Mouse (Mus musculus): ENCODE results near the gene Hspb9. TPM values are rescaled to one million over a fixed set of nuclear protein-coding genes. Genes with fewer than 3 reads are reported as not detected.

Gene Hspb9
- polyA plus RNA-seq, 1 experiment from 2014 or later = not detected

GRCm38 (mm10) chr11:100697921-100698320, 15.7 kb upstream of the Hspb9 start:
- no peak overlapping the region for H3K4me3 ChIP-seq (ENCODE audit: inconsistent target)
- peaks cover 15% of the 10 kb centered on the region for H3K79me2 ChIP-seq (ENCODE audit: inconsistent target)
- no peak overlapping the region for H3K27ac ChIP-seq
- peaks cover 74% of the 10 kb centered on the region for H3K36me3 ChIP-seq (ENCODE audit: inconsistent target)
- 90% methylated on average over 7 of the region's 7 CpGs for WGBS (ENCODE audit: missing documents)

- H3K27ac ChIP-seq = no peak overlapping the region
- peaks cover 71% of the 10 kb centered on the region for H3K36me3 ChIP-seq (ENCODE audit: inconsistent target)
- WGBS (ENCODE audit: missing documents) = 95% methylated on average over 3 of the region's 3 CpGs
- no peak overlapping the region for H3K4me3 ChIP-seq (ENCODE audit: inconsistent target)
- peaks cover 27% of the 10 kb centered on the region for H3K79me2 ChIP-seq (ENCODE audit: inconsistent target)
These were observed 12.9 kb upstream of the Hspb9 start for GRCm38 (mm10) chr11:100700710-100701109.

GRCm38 (mm10) chr11:100701301-100701700, 12.3 kb upstream of the Hspb9 start:
- peaks cover 27% of the 10 kb centered on the region for H3K79me2 ChIP-seq (ENCODE audit: inconsistent target)
- WGBS (ENCODE audit: missing documents) = 40% methylated on average over 14 of the region's 14 CpGs
- H3K4me3 ChIP-seq (ENCODE audit: inconsistent target) = no peak overlapping the region
- 0 out of 2 replicates have a peak overlapping the region, but pooled peaks have one; percentile 94 for H3K27ac ChIP-seq
- peaks cover 71% of the 10 kb centered on the region for H3K36me3 ChIP-seq (ENCODE audit: inconsistent target)

GRCm38 (mm10) chr11:100702081-100702851, 11.4 kb upstream of the Hspb9 start:
- Histone ChIP-seq H3K79me2 (ENCODE audit: inconsistent target) (peaks cover 27% of the 10 kb centered on the region), H3K4me3 (ENCODE audit: inconsistent target) (peak overlapping the region; percentile 93), H3K36me3 (ENCODE audit: inconsistent target) (peaks cover 73% of the 10 kb centered on the region), H3K27ac (peak overlapping the region; percentile 94)
- 43% methylated on average over 19 of the region's 19 CpGs for WGBS (ENCODE audit: missing documents)

- Histone ChIP-seq H3K27ac (peak overlapping the region; percentile 94), H3K36me3 (ENCODE audit: inconsistent target) (peaks cover 73% of the 10 kb centered on the region), H3K79me2 (ENCODE audit: inconsistent target) (peaks cover 27% of the 10 kb centered on the region), H3K4me3 (ENCODE audit: inconsistent target) (peak overlapping the region; percentile 93)
- WGBS (ENCODE audit: missing documents) = 6% methylated on average over 7 of the region's 7 CpGs
These were observed 10.7 kb upstream of the Hspb9 start for GRCm38 (mm10) chr11:100702906-100703305.

GRCm38 (mm10) chr11:100703366-100703765, 10.3 kb upstream of the Hspb9 start:
- 8% methylated on average over 9 of the region's 11 CpGs for WGBS (ENCODE audit: missing documents)
- Histone ChIP-seq H3K27ac (peak overlapping the region; percentile 94), H3K4me3 (ENCODE audit: inconsistent target) (peak overlapping the region; percentile 93)

GRCm38 (mm10) chr11:100703851-100704531, 9.7 kb upstream of the Hspb9 start, which contains the start of gene Dhx58:
Gene Dhx58 (minus strand): TSS chr11:100704271.
- Histone ChIP-seq H3K79me2 (ENCODE audit: inconsistent target) (peaks cover 27% of the 10 kb centered on the region), H3K4me3 (ENCODE audit: inconsistent target) (peak within 1 kb of the TSS; percentile 93), H3K27ac (peak within 1 kb of the TSS; percentile 94), H3K36me3 (ENCODE audit: inconsistent target) (peaks cover 73% of the 10 kb centered on the region)
- WGBS (ENCODE audit: missing documents) = 6% methylated on average over 6 of the region's 7 CpGs

More at GRCm38 (mm10) chr11:100703366-100703765, 10.3 kb upstream of the Hspb9 start:
- peaks cover 73% of the 10 kb centered on the region for H3K36me3 ChIP-seq (ENCODE audit: inconsistent target)
- peaks cover 27% of the 10 kb centered on the region for H3K79me2 ChIP-seq (ENCODE audit: inconsistent target)

GRCm38 (mm10) chr11:100705095-100705747, 8.4 kb upstream of the Hspb9 start:
- Histone ChIP-seq H3K27ac (peak overlapping the region; percentile 94), H3K4me3 (ENCODE audit: inconsistent target) (no peak overlapping the region), H3K36me3 (ENCODE audit: inconsistent target) (peaks cover 75% of the 10 kb centered on the region), H3K79me2 (ENCODE audit: inconsistent target) (peaks cover 27% of the 10 kb centered on the region)
- WGBS (ENCODE audit: missing documents) = 98% methylated on average over 23 of the region's 23 CpGs

GRCm38 (mm10) chr11:100709201-100709810, 4.3 kb upstream of the Hspb9 start:
- H3K4me3 ChIP-seq (ENCODE audit: inconsistent target) = no peak overlapping the region
- H3K36me3 ChIP-seq (ENCODE audit: inconsistent target) = peaks cover 56% of the 10 kb centered on the region
- no peak overlapping the region for H3K27ac ChIP-seq
- H3K79me2 ChIP-seq (ENCODE audit: inconsistent target) = peaks cover 4% of the 10 kb centered on the region; the same call in 1 of the 2 replicates
- 92% methylated on average over 9 of the region's 9 CpGs for WGBS (ENCODE audit: missing documents)

- WGBS (ENCODE audit: missing documents) = 95% methylated on average over 15 of the region's 15 CpGs
- Histone ChIP-seq H3K36me3 (ENCODE audit: inconsistent target) (peaks cover 51% of the 10 kb centered on the region), H3K79me2 (ENCODE audit: inconsistent target) (peaks cover 7% of the 10 kb centered on the region; the same call in 1 of the 2 replicates), H3K4me3 (ENCODE audit: inconsistent target) (no peak overlapping the region), H3K27ac (no peak overlapping the region)
These were observed 3.1 kb upstream of the Hspb9 start for GRCm38 (mm10) chr11:100710528-100710927.

- Histone ChIP-seq H3K36me3 (ENCODE audit: inconsistent target) (peaks cover 51% of the 10 kb centered on the region), H3K4me3 (ENCODE audit: inconsistent target) (no peak overlapping the region), H3K79me2 (ENCODE audit: inconsistent target) (peaks cover 12% of the 10 kb centered on the region; the same call in 1 of the 2 replicates), H3K27ac (no peak overlapping the region)
- WGBS (ENCODE audit: missing documents) = 90% methylated on average over 4 of the region's 4 CpGs
These were observed 2.7 kb upstream of the Hspb9 start for GRCm38 (mm10) chr11:100710977-100711376.

- H3K36me3 ChIP-seq (ENCODE audit: inconsistent target) = peaks cover 50% of the 10 kb centered on the region
These were observed 1.7 kb upstream of the Hspb9 start, which contains the start of gene Kat2a for GRCm38 (mm10) chr11:100711783-100712615. Gene Kat2a (minus strand): TSS chr11:100712465.

GRCm38 (mm10) chr11:100713174-100713573, 476 bp upstream of the Hspb9 start:
- H3K4me3 ChIP-seq (ENCODE audit: inconsistent target) = no peak overlapping the region; the same call in 1 of the 2 replicates
- H3K79me2 ChIP-seq (ENCODE audit: inconsistent target) = peaks cover 34% of the 10 kb centered on the region
- peaks cover 50% of the 10 kb centered on the region for H3K36me3 ChIP-seq (ENCODE audit: inconsistent target)
- peak overlapping the region; percentile 81 for H3K27ac ChIP-seq
- 100% methylated on average over 1 of the region's 4 CpGs for WGBS (ENCODE audit: missing documents)

More at GRCm38 (mm10) chr11:100711783-100712615, 1.7 kb upstream of the Hspb9 start, which contains the start of gene Kat2a:
- H3K79me2 ChIP-seq (ENCODE audit: inconsistent target) = peaks cover 22% of the 10 kb centered on the region
- WGBS (ENCODE audit: missing documents) = 2% methylated on average over 44 of the region's 48 CpGs
- H3K27ac ChIP-seq = peak within 1 kb of the TSS; percentile 81
- H3K4me3 ChIP-seq (ENCODE audit: inconsistent target) = peak within 1 kb of the TSS; percentile 33

Data from macrophage (primary cell).